Mouse (Mus musculus): ENCODE results near the gene Fnbp1l. TPM values are rescaled to one million over a fixed set of nuclear protein-coding genes. Genes with fewer than 3 reads are reported as not detected.

The Fnbp1l gene
- polyA plus RNA-seq, 2 experiments, result 47.5 to 80.4 TPM

DNA sequence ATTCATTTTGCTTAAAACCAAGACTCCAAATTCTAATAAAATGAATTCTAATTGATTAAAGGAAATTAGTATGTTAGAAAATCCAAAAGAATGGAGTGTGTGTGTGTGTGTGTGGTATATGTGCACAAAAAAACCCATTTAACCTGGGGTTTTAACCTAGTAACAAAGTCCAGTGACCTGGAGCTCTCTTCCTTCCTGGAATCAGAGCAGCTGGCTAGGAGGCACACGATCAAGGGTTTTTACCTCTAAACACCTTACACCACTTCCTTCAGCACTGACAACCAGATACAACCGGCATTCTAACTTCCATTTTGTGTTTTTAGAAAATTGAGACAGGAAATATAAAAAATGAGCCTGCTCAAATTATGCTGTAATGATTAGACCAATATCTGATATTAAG lies 74.2 kb downstream of the Fnbp1l start:
- Histone ChIP-seq H3K4me1 (ENCODE audit: control insufficient read depth, insufficient read depth, low read length) (no peaks in the 10 kb centered on the region), H3K9ac (ENCODE audit: low read depth, low read length, severe bottlenecking) (no peak overlapping the region), H3K27me3 (ENCODE audit: control insufficient read depth, insufficient read depth, low read length) (no peaks in the 10 kb centered on the region), H3K9me3 (ENCODE audit: control insufficient read depth, low read length) (no peaks in the 10 kb centered on the region), H3K36me3 (ENCODE audit: control insufficient read depth, insufficient read depth, low read length) (peaks cover 78% of the 10 kb centered on the region), H3K4me3 (replicated peaks; ENCODE audit: low read length) (no peak overlapping the region), H3K4me2 (replicated peaks; ENCODE audit: low read depth, low read length, severe bottlenecking) (no peak overlapping the region), H3K27ac (replicated peaks; ENCODE audit: low read depth, low read length) (no peak overlapping the region)
- ATAC-seq (ENCODE audit: low FRiP score, low read depth) (no peak), DNase-seq (ENCODE audit: low spot score) (no peak)
- WGBS, result 80% methylated on average over 2 of the region's 2 CpGs
- no peak for TF ChIP-seq POLR2A (IDR thresholded peaks at IDR 0.05; ENCODE audit: borderline replicate concordance, extremely low read depth, insufficient read depth, insufficient read length)

DNA sequence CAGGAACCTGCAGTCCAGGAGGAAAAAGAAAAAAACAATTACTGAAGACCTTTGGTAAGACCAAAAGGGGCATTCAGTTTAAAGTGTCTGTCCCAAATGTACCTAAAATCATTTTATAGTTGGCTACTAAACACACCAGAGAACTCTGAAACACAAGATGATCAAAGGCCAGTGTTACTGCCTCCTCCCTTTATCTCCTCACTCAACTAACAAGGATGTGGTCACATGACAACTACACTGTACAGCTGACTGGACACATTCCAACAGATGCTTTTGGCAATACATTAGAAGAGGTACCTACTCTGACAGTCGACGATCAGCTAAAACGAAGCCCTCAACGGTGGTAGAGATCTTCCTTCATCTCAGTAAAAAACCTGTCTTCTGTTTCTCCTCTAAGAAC lies 78.6 kb downstream of the Fnbp1l start:
- H3K9me3 ChIP-seq (ENCODE audit: control insufficient read depth, low read length), result no peaks in the 10 kb centered on the region
- no peak overlapping the region for H3K27ac ChIP-seq (replicated peaks; ENCODE audit: low read depth, low read length)
- no peak overlapping the region for H3K4me2 ChIP-seq (replicated peaks; ENCODE audit: low read depth, low read length, severe bottlenecking)
- H3K9ac ChIP-seq (ENCODE audit: low read depth, low read length, severe bottlenecking), result no peak overlapping the region
- 87% methylated on average over 4 of the region's 4 CpGs for WGBS
- DNase-seq (ENCODE audit: low spot score), result no peak
- ATAC-seq (ENCODE audit: low FRiP score, low read depth), result no peak
- no peaks in the 10 kb centered on the region for H3K27me3 ChIP-seq (ENCODE audit: control insufficient read depth, insufficient read depth, low read length)
- H3K4me1 ChIP-seq (ENCODE audit: control insufficient read depth, insufficient read depth, low read length), result no peaks in the 10 kb centered on the region
- H3K36me3 ChIP-seq (ENCODE audit: control insufficient read depth, insufficient read depth, low read length), result peaks cover 84% of the 10 kb centered on the region
- TF ChIP-seq POLR2A (IDR thresholded peaks at IDR 0.05; ENCODE audit: borderline replicate concordance, extremely low read depth, insufficient read depth, insufficient read length), result no peak
- no peak overlapping the region for H3K4me3 ChIP-seq (replicated peaks; ENCODE audit: low read length)

DNA sequence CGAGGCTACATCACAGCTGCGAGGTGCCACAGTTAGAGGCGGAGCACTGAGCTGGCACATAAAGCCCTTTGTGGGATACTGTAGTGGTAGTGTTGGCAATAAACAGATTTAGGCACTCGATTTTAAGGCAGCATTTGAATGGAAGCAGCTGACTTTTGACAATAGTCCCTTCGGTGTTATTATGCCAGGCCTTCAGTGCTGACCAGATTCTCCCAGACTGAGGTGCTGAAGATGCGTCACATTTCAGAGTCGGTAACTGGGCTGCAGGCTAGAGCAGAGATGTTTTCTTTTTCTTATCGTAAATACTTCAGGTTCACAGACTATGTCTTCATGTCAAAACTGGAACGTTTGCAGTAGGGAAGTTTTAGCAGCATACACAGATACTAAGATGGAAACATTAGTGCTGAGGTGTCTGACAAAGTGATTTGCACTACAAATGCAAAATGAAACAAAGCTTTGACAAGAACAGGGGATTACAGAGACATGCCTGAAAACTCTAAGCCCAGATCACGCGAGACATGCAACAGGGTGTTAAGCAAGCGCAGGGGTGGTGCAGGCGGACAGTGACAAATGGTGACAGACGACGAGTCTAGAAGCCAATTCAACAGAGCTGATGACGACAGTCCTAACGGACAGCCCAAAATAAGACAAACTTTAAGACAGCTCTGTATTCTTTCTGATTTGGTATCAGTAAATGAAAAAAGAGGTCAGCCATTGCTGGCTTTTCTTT lies 79.4 kb downstream of the Fnbp1l start:
- DNase-seq (ENCODE audit: low spot score) (no peak), ATAC-seq (ENCODE audit: low FRiP score, low read depth) (no peak)
- Histone ChIP-seq H3K27me3 (ENCODE audit: control insufficient read depth, insufficient read depth, low read length) (no peaks in the 10 kb centered on the region), H3K4me3 (replicated peaks; ENCODE audit: low read length) (no peak overlapping the region), H3K36me3 (ENCODE audit: control insufficient read depth, insufficient read depth, low read length) (peaks cover 77% of the 10 kb centered on the region), H3K4me2 (replicated peaks; ENCODE audit: low read depth, low read length, severe bottlenecking) (no peak overlapping the region), H3K9ac (ENCODE audit: low read depth, low read length, severe bottlenecking) (no peak overlapping the region), H3K4me1 (ENCODE audit: control insufficient read depth, insufficient read depth, low read length) (no peaks in the 10 kb centered on the region), H3K9me3 (ENCODE audit: control insufficient read depth, low read length) (no peaks in the 10 kb centered on the region), H3K27ac (replicated peaks; ENCODE audit: low read depth, low read length) (no peak overlapping the region)
- WGBS, result 83% methylated on average over 17 of the region's 17 CpGs
- no peak for TF ChIP-seq POLR2A (IDR thresholded peaks at IDR 0.05; ENCODE audit: borderline replicate concordance, extremely low read depth, insufficient read depth, insufficient read length)

GRCm38 (mm10) chr3:122538851-122539250 lies 80.7 kb downstream of the Fnbp1l start:
- H3K4me1 ChIP-seq (ENCODE audit: control insufficient read depth, insufficient read depth, low read length), result no peaks in the 10 kb centered on the region
- 83% methylated on average over 2 of the region's 2 CpGs for WGBS
- TF ChIP-seq POLR2A (IDR thresholded peaks at IDR 0.05; ENCODE audit: borderline replicate concordance, extremely low read depth, insufficient read depth, insufficient read length), result no peak
- H3K9me3 ChIP-seq (ENCODE audit: control insufficient read depth, low read length), result no peaks in the 10 kb centered on the region
- no peak overlapping the region for H3K4me3 ChIP-seq (replicated peaks; ENCODE audit: low read length)
- no peak overlapping the region for H3K4me2 ChIP-seq (replicated peaks; ENCODE audit: low read depth, low read length, severe bottlenecking)
- no peak overlapping the region for H3K27ac ChIP-seq (replicated peaks; ENCODE audit: low read depth, low read length)
- no peaks in the 10 kb centered on the region for H3K27me3 ChIP-seq (ENCODE audit: control insufficient read depth, insufficient read depth, low read length)
- ATAC-seq (ENCODE audit: low FRiP score, low read depth) (no peak), DNase-seq (ENCODE audit: low spot score) (no peak)
- H3K9ac ChIP-seq (ENCODE audit: low read depth, low read length, severe bottlenecking), result no peak overlapping the region
- peaks cover 66% of the 10 kb centered on the region for H3K36me3 ChIP-seq (ENCODE audit: control insufficient read depth, insufficient read depth, low read length)

- H3K4me1 ChIP-seq (ENCODE audit: control insufficient read depth, insufficient read depth, low read length), result no peaks in the 10 kb centered on the region
- no peak overlapping the region for H3K27ac ChIP-seq (replicated peaks; ENCODE audit: low read depth, low read length)
- no peak overlapping the region for H3K9ac ChIP-seq (ENCODE audit: low read depth, low read length, severe bottlenecking)
- no peaks in the 10 kb centered on the region for H3K27me3 ChIP-seq (ENCODE audit: control insufficient read depth, insufficient read depth, low read length)
- no peak overlapping the region for H3K4me3 ChIP-seq (replicated peaks; ENCODE audit: low read length)
- ATAC-seq (ENCODE audit: low FRiP score, low read depth), result no peak
- 90% methylated on average over 8 of the region's 8 CpGs for WGBS
- TF ChIP-seq POLR2A (IDR thresholded peaks at IDR 0.05; ENCODE audit: borderline replicate concordance, extremely low read depth, insufficient read depth, insufficient read length), result no peak
- H3K4me2 ChIP-seq (replicated peaks; ENCODE audit: low read depth, low read length, severe bottlenecking), result no peak overlapping the region
- no peak for DNase-seq (ENCODE audit: low spot score)
- peaks cover 40% of the 10 kb centered on the region for H3K36me3 ChIP-seq (ENCODE audit: control insufficient read depth, insufficient read depth, low read length)
- H3K9me3 ChIP-seq (ENCODE audit: control insufficient read depth, low read length), result no peaks in the 10 kb centered on the region
Observed at GRCm38 (mm10) chr3:122535938-122536703, 83.4 kb downstream of the Fnbp1l start.
